Mouse (Mus musculus): ENCODE data around the gene Cnn3. TPM values are rescaled to one million over a fixed set of nuclear protein-coding genes. Genes with fewer than 3 reads are reported as not detected.
A peak's percentile ranks its signal among the peaks of the same experiment; 100 is the strongest.

Gene Cnn3
- total RNA-seq (2015; ENCODE audit: low replicate concordance) (9.7 and 41.1 TPM in 2 replicates), total RNA-seq (2017; ENCODE audit: low replicate concordance) (13.6 and 36.1 TPM in 2 replicates)

- peak; percentile 60; the same call in 1 of the 2 replicates for ATAC-seq (replicated peaks; ENCODE audit: low FRiP score, poor library complexity, severe bottlenecking)
These were observed at the start of gene Cnn3 for GRCm38 (mm10) chr3:121425861-121426620. Gene Cnn3 (plus strand): TSS chr3:121426497.

- no peak for ATAC-seq (replicated peaks; ENCODE audit: low FRiP score, poor library complexity, severe bottlenecking)
These were observed 47.3 kb upstream of the Cnn3 start for GRCm38 (mm10) chr3:121378708-121379612.

- ATAC-seq (replicated peaks; ENCODE audit: low FRiP score, poor library complexity, severe bottlenecking) = no peak
These were observed 46.6 kb upstream of the Cnn3 start for GRCm38 (mm10) chr3:121379699-121380098.

DNA sequence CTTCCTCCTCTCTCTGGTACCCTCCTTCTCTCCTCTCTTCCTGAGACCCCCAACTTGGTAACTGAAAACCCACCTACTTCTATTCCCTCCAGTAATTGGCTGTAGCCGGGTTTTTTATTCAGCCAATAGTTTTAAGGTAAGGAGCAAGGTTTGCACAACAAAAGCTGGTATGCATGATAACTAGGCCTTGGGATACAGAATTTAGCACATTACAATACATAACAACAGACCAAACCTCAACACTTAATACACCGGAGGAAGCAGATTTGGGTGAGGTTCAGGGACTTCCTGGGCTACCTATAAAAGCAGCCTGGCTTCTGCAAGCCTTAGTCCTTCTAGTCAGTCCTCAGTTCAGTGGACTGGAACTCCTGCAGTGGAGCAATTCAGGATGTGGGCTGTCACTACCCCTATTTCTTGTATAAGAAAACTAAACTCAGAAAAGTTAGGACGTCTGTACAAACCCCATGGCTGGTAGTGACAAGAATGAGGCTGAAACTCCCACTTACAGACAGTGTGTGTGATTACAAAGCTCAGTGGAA is 38.8 kb upstream of the Cnn3 start:
- no peak for ATAC-seq (replicated peaks; ENCODE audit: low FRiP score, poor library complexity, severe bottlenecking)

DNA sequence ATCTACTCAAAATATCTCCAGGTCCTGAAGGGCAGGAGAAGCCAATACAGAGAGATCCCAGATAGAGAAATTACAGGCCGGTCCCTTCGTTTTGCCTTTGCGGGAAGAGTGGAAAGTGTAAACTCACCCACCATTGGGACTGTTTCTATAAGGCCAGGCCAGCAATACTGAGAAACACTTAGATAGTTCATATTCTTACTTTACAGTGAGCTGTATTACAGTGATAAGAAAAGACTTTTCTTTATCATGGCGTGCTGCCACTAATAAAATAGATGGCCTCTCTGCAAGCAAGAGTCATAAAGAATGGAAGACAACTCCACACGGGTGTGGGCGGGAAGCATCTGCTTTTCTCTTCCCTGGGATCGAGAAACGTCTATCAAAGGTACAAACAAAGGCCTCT is 36.9 kb upstream of the Cnn3 start:
- 0 out of 2 replicates have a peak, but pooled peaks have one; percentile 30 for ATAC-seq (replicated peaks; ENCODE audit: low FRiP score, poor library complexity, severe bottlenecking)

DNA sequence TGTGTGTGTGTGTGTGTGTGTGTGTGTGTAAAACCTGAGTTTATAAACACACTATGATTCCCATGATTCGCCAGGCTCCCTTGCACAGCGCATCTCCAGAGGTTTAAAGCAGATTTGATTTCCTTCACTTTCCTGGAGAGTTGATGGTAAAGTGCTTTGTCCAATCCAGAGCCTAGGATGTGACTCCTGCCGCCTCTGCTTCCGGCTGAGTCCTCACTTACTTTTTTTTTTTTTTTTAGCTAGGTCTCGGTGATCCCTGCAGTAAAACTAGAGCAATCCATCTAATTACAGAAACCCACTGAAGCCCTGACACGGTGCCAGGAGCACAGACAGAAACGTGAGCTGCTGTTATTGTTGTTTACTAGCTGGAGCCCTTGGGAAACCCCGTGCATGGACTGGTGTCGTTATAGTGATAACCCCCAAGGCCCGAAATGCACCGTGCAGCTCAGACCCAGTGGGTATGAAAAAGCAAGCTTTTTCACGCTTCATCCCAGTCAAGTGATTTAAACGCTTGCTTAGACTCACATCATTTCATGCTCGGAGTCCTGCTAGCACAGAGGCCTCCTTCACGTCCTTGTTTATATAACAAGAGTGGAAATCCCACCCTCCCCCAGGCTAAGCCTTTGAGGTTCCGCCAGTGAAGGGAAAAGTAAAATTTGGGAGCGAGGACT is 36.3 kb upstream of the Cnn3 start:
- no peak for ATAC-seq (replicated peaks; ENCODE audit: low FRiP score, poor library complexity, severe bottlenecking)

GRCm38 (mm10) chr3:121390724-121391123 is 35.6 kb upstream of the Cnn3 start:
- no peak for ATAC-seq (replicated peaks; ENCODE audit: low FRiP score, poor library complexity, severe bottlenecking)

GRCm38 (mm10) chr3:121395588-121396295 is 30.6 kb upstream of the Cnn3 start:
- ATAC-seq (replicated peaks; ENCODE audit: low FRiP score, poor library complexity, severe bottlenecking) = no peak

DNA sequence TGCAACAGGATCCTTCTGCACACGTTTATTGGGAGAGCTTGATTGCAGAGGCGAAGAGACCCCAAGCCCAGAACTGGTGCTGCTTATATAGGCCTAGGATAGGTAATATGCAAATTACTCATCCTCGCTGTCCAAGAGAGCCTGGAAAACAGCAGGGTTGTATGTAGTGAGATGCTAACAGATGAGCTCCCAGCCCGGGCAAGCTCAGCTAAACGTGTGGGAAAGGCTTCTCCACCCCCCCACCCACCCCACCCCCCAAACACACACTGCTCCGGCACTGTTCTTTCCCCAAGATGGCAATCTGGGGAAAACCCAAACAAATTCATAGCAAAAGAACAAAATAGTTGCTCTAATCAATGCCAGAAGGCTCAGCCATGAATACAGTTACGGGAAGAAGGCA is 29.7 kb upstream of the Cnn3 start:
- ATAC-seq (replicated peaks; ENCODE audit: low FRiP score, poor library complexity, severe bottlenecking) = no peak

- no peak for ATAC-seq (replicated peaks; ENCODE audit: low FRiP score, poor library complexity, severe bottlenecking)
These were observed 29.3 kb upstream of the Cnn3 start for GRCm38 (mm10) chr3:121397007-121397406.

DNA sequence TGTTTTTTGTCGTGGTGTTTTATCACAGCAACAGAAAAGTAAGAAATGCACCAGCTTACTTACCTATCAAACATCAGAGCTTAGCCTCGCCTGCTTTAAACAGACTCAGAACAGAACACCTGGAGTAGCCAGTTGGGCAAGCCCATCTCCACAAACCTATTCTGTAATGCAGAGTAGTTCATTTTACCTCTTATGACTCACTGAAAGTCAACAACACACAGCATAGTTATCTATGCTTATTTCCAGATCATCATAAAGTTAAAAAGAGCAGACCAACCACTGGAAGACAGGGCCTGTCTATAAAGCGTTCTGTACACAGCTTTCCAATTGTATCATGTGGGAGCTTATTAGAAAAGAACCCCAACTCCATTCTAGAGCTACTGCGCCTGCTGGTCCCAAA is 24.9 kb upstream of the Cnn3 start:
- no peak for ATAC-seq (replicated peaks; ENCODE audit: low FRiP score, poor library complexity, severe bottlenecking)

GRCm38 (mm10) chr3:121402096-121402495 is 24.2 kb upstream of the Cnn3 start:
- no peak for ATAC-seq (replicated peaks; ENCODE audit: low FRiP score, poor library complexity, severe bottlenecking)

- no peak for ATAC-seq (replicated peaks; ENCODE audit: low FRiP score, poor library complexity, severe bottlenecking)
These were observed 22.8 kb upstream of the Cnn3 start for GRCm38 (mm10) chr3:121403449-121403848.

DNA sequence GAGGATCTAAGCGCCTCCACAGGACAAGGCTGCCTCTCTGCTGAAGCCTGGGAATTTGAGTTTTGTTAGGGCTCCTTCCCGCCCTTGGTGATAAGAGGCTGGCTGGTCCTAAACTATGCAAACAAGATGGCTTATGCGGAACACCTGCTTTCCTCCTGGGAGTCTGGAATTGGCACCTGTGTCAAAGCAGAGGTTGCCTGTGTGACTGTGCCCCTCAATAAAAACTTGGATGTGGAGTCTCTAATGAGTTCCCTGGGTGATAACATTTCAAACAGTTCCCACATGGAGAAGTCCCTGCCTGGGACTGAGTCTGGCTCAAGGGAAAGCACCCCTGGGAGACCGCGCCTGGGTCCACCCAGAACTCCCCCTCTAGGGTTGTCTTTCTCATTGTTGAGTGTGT is 21.2 kb upstream of the Cnn3 start:
- ATAC-seq (replicated peaks; ENCODE audit: low FRiP score, poor library complexity, severe bottlenecking) = 0 out of 2 replicates have a peak, but pooled peaks have one; percentile 19

GRCm38 (mm10) chr3:121407417-121407816 is 18.9 kb upstream of the Cnn3 start:
- ATAC-seq (replicated peaks; ENCODE audit: low FRiP score, poor library complexity, severe bottlenecking) = no peak

DNA sequence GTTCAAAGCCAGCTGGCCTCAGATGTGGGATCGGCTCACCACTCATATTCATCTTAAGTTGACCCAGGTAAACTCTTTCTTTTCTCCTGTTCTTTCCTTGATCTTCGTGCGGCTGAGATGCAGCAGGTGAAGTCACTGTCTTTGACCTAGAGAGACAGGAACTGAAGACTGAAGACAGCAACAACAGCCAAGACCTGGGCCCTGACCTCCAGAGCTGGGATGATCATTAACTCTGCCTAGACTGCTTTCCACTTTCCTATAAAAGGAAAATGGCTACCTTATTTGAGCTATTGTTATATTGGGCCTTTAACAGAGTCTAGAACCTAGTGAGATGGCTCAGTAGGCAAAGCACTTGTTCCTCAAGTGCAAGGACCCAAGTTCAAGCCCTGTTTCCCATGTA is 17.9 kb upstream of the Cnn3 start:
- ATAC-seq (replicated peaks; ENCODE audit: low FRiP score, poor library complexity, severe bottlenecking) = no peak

DNA sequence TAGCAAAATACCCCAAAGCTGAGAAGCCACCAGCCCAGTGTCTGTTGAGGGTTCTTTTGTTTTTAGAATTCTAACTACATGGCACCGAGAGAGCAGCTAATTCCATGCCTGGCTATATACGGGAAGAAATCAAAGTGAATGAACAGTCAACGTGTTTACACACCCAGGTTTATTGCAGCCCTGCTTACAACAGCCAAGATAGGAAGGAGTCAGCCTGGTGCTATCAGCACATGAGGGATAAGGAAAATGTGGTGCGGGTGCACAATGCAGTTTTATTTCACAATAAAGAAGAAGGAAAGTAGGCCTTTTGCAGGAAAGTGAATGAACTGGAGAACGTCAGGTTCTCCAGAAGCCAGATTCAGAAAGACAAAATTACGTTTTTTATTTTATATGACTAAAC is 14.8 kb upstream of the Cnn3 start:
- ATAC-seq (replicated peaks; ENCODE audit: low FRiP score, poor library complexity, severe bottlenecking) = no peak

DNA sequence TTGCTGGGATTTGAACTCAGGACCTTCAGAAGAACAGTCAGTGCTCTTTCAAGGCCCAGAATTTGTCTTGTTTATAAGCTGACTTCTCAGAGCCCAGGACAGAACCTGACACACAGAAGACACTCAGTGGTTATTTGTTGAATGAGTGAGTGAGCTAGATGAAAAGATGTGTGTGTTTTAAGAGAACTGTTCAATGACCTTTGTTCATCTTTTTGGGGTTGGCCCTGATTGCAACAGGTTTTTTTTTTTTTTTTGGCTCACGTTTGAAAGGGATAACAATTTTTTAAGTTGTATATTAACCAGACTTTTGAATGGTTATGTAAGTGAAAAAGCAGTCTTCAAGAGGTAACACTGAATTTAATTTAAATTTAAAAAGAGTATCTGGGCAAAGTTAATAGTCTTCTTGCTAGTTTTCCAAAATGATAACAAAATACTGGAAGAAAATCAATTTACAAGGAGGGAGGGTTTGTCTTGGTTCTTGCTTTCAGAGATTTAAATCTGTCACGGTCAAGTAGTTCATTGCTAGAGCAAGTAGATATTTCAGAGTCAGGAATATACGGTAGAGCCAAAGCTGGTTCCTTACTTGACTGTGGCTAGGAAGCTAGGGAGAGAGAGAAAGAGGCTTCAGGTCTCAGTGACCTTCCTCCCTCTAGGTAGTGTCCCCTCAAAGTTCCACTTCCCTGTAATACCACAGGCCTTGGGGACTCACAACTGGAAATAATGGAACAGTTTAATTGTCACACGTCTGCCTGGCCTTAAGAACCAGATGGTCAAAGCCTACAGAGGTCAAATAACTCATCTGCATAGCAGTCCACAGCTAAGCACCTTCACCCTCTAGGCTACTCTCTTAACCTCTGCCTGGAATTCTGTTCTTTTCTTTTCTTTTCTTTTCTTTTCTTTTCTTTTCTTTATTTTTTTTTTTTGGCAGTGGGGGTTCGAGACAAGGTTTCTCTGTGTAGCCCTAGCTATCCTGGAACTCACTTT is 9.8 kb upstream of the Cnn3 start:
- ATAC-seq (replicated peaks; ENCODE audit: low FRiP score, poor library complexity, severe bottlenecking) = no peak

Data from erythroid progenitor cell, adult 5-6 weeks (primary cell).